Mouse (Mus musculus) E14TG2a.4 (cell line): ENCODE measurements around the gene Ccs.
"Not testable (repeated sequence)": the region's sequence is repeated elsewhere in the genome, so short reads cannot be mapped to it uniquely, and the experiment has no call there.

Experiments
- CTCF ChIP-seq: conservative IDR thresholded peaks from 2 replicates; pipeline ENCODE4 v1.5.1; 2014; ENCODE audit warnings: low read length
- NANOG ChIP-seq: IDR thresholded peaks from 2 replicates; pipeline ENCODE4 v1.6.1; 2014; ENCODE audit warnings: borderline replicate concordance, low read length, mixed read lengths

DNA sequence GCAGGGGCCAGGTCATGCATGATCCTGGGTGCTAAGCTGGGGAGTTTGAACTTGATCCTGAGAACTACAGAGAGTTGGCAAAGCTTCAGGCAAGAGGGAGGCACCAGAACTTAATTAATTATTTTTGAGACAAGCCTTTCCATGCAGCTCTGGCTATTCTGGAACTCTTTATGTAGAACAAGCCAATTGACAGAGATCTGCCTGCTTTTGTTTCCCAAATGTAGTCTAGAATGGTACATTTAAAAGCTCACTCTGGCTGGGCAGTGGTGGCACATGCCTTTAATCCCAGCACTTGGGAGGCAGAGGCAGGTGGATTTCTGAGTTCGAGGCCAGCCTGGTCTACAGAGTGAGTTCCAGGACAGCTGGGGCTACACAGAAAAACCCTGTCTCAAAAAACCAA is 35.5 kb upstream of the Ccs start:
- not testable (repeated sequence) for TF ChIP-seq CTCF
- TF ChIP-seq NANOG: 0 out of 2 replicates have a peak, but pooled peaks have one; percentile 9
